Mouse (Mus musculus): ENCODE results near the gene Sox5. TPM values are rescaled to one million over a fixed set of nuclear protein-coding genes. Genes with fewer than 3 reads are reported as not detected.

The Sox5 gene
- polyA plus RNA-seq, 1 experiment from 2014 or later: 27.0 TPM

DNA sequence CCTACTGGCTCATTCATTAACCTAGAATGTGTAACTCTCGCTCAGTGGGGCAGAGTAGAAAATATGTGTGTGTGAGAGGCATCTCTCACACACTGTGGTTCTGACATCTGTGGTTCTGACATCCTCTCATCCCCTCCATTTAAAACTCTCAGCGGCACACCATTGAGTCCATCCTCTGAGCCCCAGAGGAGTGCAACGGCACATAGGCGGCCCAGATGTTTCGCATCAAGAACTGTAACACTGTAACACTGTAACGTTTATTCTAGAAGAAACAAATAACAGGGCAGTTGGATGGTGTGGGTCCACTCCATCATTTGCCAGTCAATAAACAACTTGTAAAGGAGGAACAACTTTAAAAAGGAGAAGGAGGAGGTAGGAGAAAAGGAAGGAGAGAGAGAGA lies 479.0 kb downstream of the Sox5 start:
- Histone ChIP-seq H3K36me3 (replicated peaks; ENCODE audit: control insufficient read depth, insufficient read depth) (no peaks in the 10 kb centered on the region), H3K9ac (no peak overlapping the region), H3K4me2 (replicated peaks) (no peak overlapping the region), H3K4me1 (replicated peaks; ENCODE audit: control insufficient read depth, insufficient read depth, low read length) (no peaks in the 10 kb centered on the region), H3K27ac (no peak overlapping the region), H3K9me3 (ENCODE audit: control insufficient read depth, low read length) (no peaks in the 10 kb centered on the region), H3K27me3 (ENCODE audit: control insufficient read depth, insufficient read depth, low read length) (no peaks in the 10 kb centered on the region), H3K4me3 (replicated peaks; ENCODE audit: low read length) (no peak overlapping the region)
- DNase-seq (ENCODE audit: low spot score) (no peak), ATAC-seq (ENCODE audit: low FRiP score) (no peak)
- WGBS: 91% methylated on average over 6 of the region's 6 CpGs

DNA sequence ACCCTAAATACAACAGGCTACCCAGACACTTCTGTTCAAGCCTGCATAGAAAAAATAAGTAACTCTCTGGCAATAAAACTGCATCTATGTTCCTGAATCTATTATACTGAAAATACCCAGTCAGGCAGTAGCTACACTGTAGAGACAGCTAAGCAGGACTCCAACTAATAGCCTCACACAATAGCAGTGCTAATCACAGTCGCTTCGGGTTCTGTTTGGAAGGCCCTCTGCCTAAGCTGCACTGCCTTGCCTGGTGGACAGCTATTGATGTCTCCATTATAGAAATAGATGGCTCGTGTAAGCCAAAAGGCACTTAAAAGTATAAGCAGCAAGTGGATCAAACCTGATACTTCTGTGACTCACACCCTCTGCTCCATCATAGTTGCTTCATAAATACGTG lies 480.7 kb downstream of the Sox5 start:
- Histone ChIP-seq H3K9ac (no peak overlapping the region), H3K27ac (no peak overlapping the region), H3K4me1 (replicated peaks; ENCODE audit: control insufficient read depth, insufficient read depth, low read length) (no peaks in the 10 kb centered on the region), H3K36me3 (replicated peaks; ENCODE audit: control insufficient read depth, insufficient read depth) (no peaks in the 10 kb centered on the region), H3K9me3 (ENCODE audit: control insufficient read depth, low read length) (peaks cover under 1% of the 10 kb centered on the region; the same call in 1 of the 2 replicates), H3K4me3 (replicated peaks; ENCODE audit: low read length) (no peak overlapping the region), H3K27me3 (ENCODE audit: control insufficient read depth, insufficient read depth, low read length) (no peaks in the 10 kb centered on the region), H3K4me2 (replicated peaks) (no peak overlapping the region)
- 38% methylated on average over 4 of the region's 4 CpGs for WGBS
- ATAC-seq (ENCODE audit: low FRiP score) (no peak), DNase-seq (ENCODE audit: low spot score) (no peak)

DNA sequence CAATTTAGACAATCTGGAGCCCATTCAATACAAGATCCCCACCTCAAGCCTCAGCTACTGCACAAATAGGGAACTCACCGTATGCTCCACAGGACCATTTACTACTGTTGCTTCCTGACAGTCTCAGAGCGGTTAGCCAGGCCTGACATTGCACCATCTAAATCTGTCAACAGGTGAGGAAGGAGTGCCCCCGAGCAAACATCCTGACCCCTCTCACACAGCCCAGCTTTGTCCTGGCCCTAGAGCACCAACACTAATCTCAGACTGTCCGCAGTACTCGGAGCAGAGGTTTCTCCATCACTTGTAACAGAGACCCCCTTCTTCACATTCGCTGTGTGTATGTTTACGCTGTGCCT lies 482.3 kb downstream of the Sox5 start:
- 79% methylated on average over 7 of the region's 7 CpGs for WGBS
- no peak for ATAC-seq (ENCODE audit: low FRiP score)
- DNase-seq (ENCODE audit: low spot score): no peak

GRCm38 (mm10) chr6:144298641-144299502 lies 482.9 kb downstream of the Sox5 start:
- Histone ChIP-seq H3K4me3 (replicated peaks; ENCODE audit: low read length) (no peak overlapping the region), H3K27ac (no peak overlapping the region), H3K4me1 (replicated peaks; ENCODE audit: control insufficient read depth, insufficient read depth, low read length) (no peaks in the 10 kb centered on the region), H3K9me3 (ENCODE audit: control insufficient read depth, low read length) (peaks cover 11% of the 10 kb centered on the region), H3K36me3 (replicated peaks; ENCODE audit: control insufficient read depth, insufficient read depth) (no peaks in the 10 kb centered on the region), H3K4me2 (replicated peaks) (no peak overlapping the region), H3K27me3 (ENCODE audit: control insufficient read depth, insufficient read depth, low read length) (no peaks in the 10 kb centered on the region), H3K9ac (no peak overlapping the region)
- no peak for DNase-seq (ENCODE audit: low spot score)
- no peak for ATAC-seq (ENCODE audit: low FRiP score)
- 82% methylated on average over 23 of the region's 23 CpGs for WGBS

More for the DNA sequence above, 482.3 kb downstream of the Sox5 start:
- no peaks in the 10 kb centered on the region for H3K27me3 ChIP-seq (ENCODE audit: control insufficient read depth, insufficient read depth, low read length)
- H3K36me3 ChIP-seq (replicated peaks; ENCODE audit: control insufficient read depth, insufficient read depth): no peaks in the 10 kb centered on the region
- H3K4me3 ChIP-seq (replicated peaks; ENCODE audit: low read length): no peak overlapping the region
- no peak overlapping the region for H3K9ac ChIP-seq
- no peak overlapping the region for H3K4me2 ChIP-seq (replicated peaks)
- H3K4me1 ChIP-seq (replicated peaks; ENCODE audit: control insufficient read depth, insufficient read depth, low read length): no peaks in the 10 kb centered on the region
- H3K27ac ChIP-seq: no peak overlapping the region
- H3K9me3 ChIP-seq (ENCODE audit: control insufficient read depth, low read length): peaks cover 11% of the 10 kb centered on the region

DNA sequence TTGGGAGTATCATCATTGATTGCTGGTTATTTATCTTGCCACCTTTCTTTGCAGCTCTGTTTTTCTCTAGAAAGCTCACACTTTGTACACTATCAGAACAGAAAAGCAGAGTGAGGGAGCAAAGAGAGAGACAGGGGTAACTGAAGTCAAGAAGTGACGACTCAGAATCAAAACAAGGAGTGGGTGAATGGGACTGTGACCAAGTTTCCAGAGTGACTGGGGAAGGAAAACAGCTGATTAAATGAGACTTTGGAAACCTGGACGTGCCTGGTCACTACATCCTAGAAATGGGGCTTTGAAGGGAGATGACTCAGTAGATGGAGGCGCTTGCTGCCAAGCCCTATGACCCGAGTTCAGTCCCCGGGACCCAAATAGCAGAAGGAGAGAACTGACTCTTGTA lies 483.9 kb downstream of the Sox5 start:
- no peaks in the 10 kb centered on the region for H3K4me1 ChIP-seq (replicated peaks; ENCODE audit: control insufficient read depth, insufficient read depth, low read length)
- H3K27me3 ChIP-seq (ENCODE audit: control insufficient read depth, insufficient read depth, low read length): no peaks in the 10 kb centered on the region
- WGBS: 91% methylated on average over 5 of the region's 5 CpGs
- DNase-seq (ENCODE audit: low spot score): no peak
- ATAC-seq (ENCODE audit: low FRiP score): no peak
- no peak overlapping the region for H3K9ac ChIP-seq
- H3K27ac ChIP-seq: no peak overlapping the region
- no peak overlapping the region for H3K4me3 ChIP-seq (replicated peaks; ENCODE audit: low read length)
- H3K4me2 ChIP-seq (replicated peaks): no peak overlapping the region
- H3K36me3 ChIP-seq (replicated peaks; ENCODE audit: control insufficient read depth, insufficient read depth): no peaks in the 10 kb centered on the region
- peaks cover 11% of the 10 kb centered on the region for H3K9me3 ChIP-seq (ENCODE audit: control insufficient read depth, low read length)

DNA sequence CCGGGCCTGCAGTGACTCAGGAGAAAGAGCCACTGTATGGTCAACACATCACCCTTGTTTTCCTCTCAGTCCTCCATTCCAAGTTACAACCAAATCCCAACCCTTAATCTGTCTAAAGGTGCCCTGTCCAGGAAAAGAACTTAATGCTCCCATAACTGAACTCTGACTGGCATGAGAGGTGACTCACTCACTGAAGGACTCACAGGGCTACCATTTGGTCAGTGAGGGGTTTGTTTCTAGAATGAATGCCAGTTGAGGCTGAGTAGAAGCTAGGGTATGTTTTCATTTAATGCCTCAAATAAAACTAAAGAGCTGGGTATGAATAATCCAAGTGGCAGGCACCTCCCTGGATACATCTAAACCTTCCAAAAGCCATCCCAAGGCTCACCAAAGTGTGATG lies 484.6 kb downstream of the Sox5 start:
- H3K9me3 ChIP-seq (ENCODE audit: control insufficient read depth, low read length): peaks cover 11% of the 10 kb centered on the region
- no peak overlapping the region for H3K9ac ChIP-seq
- H3K27ac ChIP-seq: no peak overlapping the region
- H3K27me3 ChIP-seq (ENCODE audit: control insufficient read depth, insufficient read depth, low read length): no peaks in the 10 kb centered on the region
- H3K4me3 ChIP-seq (replicated peaks; ENCODE audit: low read length): no peak overlapping the region
- DNase-seq (ENCODE audit: low spot score): no peak
- no peak overlapping the region for H3K4me2 ChIP-seq (replicated peaks)
- H3K4me1 ChIP-seq (replicated peaks; ENCODE audit: control insufficient read depth, insufficient read depth, low read length): no peaks in the 10 kb centered on the region
- 88% methylated on average over 1 of the region's 1 CpGs for WGBS
- ATAC-seq (ENCODE audit: low FRiP score): no peak
- H3K36me3 ChIP-seq (replicated peaks; ENCODE audit: control insufficient read depth, insufficient read depth): no peaks in the 10 kb centered on the region

GRCm38 (mm10) chr6:144291526-144291925 lies 490.3 kb downstream of the Sox5 start:
- Histone ChIP-seq H3K36me3 (replicated peaks; ENCODE audit: control insufficient read depth, insufficient read depth) (no peaks in the 10 kb centered on the region), H3K4me2 (replicated peaks) (no peak overlapping the region), H3K27ac (no peak overlapping the region), H3K9ac (no peak overlapping the region), H3K27me3 (ENCODE audit: control insufficient read depth, insufficient read depth, low read length) (no peaks in the 10 kb centered on the region), H3K9me3 (ENCODE audit: control insufficient read depth, low read length) (peaks cover 11% of the 10 kb centered on the region), H3K4me1 (replicated peaks; ENCODE audit: control insufficient read depth, insufficient read depth, low read length) (peaks cover 7% of the 10 kb centered on the region), H3K4me3 (replicated peaks; ENCODE audit: low read length) (no peak overlapping the region)
- ATAC-seq (ENCODE audit: low FRiP score) (no peak; the same call in 1 of the 2 replicates), DNase-seq (ENCODE audit: low spot score) (no peak)
- 76% methylated on average over 4 of the region's 4 CpGs for WGBS

DNA sequence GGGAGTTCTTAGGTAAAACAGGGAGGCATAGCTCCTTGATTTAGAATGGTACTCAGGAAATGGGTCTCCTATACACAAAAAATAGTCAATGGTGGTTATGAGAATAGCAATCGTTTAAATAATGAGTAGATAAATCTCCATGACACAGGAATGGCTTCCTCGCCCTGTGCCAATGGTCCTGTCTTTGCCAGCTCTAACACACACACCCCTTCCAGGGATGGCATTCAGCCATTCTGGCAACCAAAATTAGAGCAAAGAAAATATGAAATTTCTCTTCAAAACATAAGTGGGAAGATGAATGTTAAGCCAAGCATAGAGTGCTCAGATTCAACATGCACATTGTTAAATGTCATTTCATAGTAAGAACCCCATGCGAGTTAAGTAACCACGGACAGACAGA lies 495.7 kb downstream of the Sox5 start:
- no peaks in the 10 kb centered on the region for H3K27me3 ChIP-seq (ENCODE audit: control insufficient read depth, insufficient read depth, low read length)
- no peak overlapping the region for H3K27ac ChIP-seq
- H3K9ac ChIP-seq: no peak overlapping the region
- WGBS: 78% methylated on average over 4 of the region's 4 CpGs
- peaks cover 7% of the 10 kb centered on the region for H3K4me1 ChIP-seq (replicated peaks; ENCODE audit: control insufficient read depth, insufficient read depth, low read length)
- H3K36me3 ChIP-seq (replicated peaks; ENCODE audit: control insufficient read depth, insufficient read depth): no peaks in the 10 kb centered on the region
- no peaks in the 10 kb centered on the region for H3K9me3 ChIP-seq (ENCODE audit: control insufficient read depth, low read length)
- no peak overlapping the region for H3K4me3 ChIP-seq (replicated peaks; ENCODE audit: low read length)
- ATAC-seq (ENCODE audit: low FRiP score): no peak
- no peak overlapping the region for H3K4me2 ChIP-seq (replicated peaks)
- DNase-seq (ENCODE audit: low spot score): no peak

- no peak overlapping the region for H3K9ac ChIP-seq
- 73% methylated on average over 6 of the region's 8 CpGs for WGBS
- H3K4me1 ChIP-seq (replicated peaks; ENCODE audit: control insufficient read depth, insufficient read depth, low read length): no peaks in the 10 kb centered on the region
- ATAC-seq (ENCODE audit: low FRiP score) (no peak), DNase-seq (ENCODE audit: low spot score) (no peak)
- no peaks in the 10 kb centered on the region for H3K9me3 ChIP-seq (ENCODE audit: control insufficient read depth, low read length)
- no peak overlapping the region for H3K27ac ChIP-seq
- no peaks in the 10 kb centered on the region for H3K27me3 ChIP-seq (ENCODE audit: control insufficient read depth, insufficient read depth, low read length)
- H3K4me3 ChIP-seq (replicated peaks; ENCODE audit: low read length): no peak overlapping the region
- no peaks in the 10 kb centered on the region for H3K36me3 ChIP-seq (replicated peaks; ENCODE audit: control insufficient read depth, insufficient read depth)
- no peak overlapping the region for H3K4me2 ChIP-seq (replicated peaks)
These were observed 498.6 kb downstream of the Sox5 start for GRCm38 (mm10) chr6:144283191-144283590.

- H3K27me3 ChIP-seq (ENCODE audit: control insufficient read depth, insufficient read depth, low read length): no peaks in the 10 kb centered on the region
- ATAC-seq (ENCODE audit: low FRiP score): no peak
- H3K4me3 ChIP-seq (replicated peaks; ENCODE audit: low read length): no peak overlapping the region
- no peak overlapping the region for H3K27ac ChIP-seq
- DNase-seq (ENCODE audit: low spot score): no peak
- 80% methylated on average over 12 of the region's 12 CpGs for WGBS
- H3K9ac ChIP-seq: no peak overlapping the region
- no peaks in the 10 kb centered on the region for H3K9me3 ChIP-seq (ENCODE audit: control insufficient read depth, low read length)
- H3K36me3 ChIP-seq (replicated peaks; ENCODE audit: control insufficient read depth, insufficient read depth): no peaks in the 10 kb centered on the region
- H3K4me1 ChIP-seq (replicated peaks; ENCODE audit: control insufficient read depth, insufficient read depth, low read length): no peaks in the 10 kb centered on the region
- no peak overlapping the region for H3K4me2 ChIP-seq (replicated peaks)
These were observed 499.0 kb downstream of the Sox5 start for GRCm38 (mm10) chr6:144282756-144283155.
